Mouse (Mus musculus) erythroid progenitor cell, adult 5-6 weeks (primary cell): ENCODE measurements around the gene Nol9. TPM values are rescaled to one million over a fixed set of nuclear protein-coding genes. Genes with fewer than 3 reads are reported as not detected.

Experiments
- ATAC-seq: replicated peaks from 2 replicates; pipeline ENCODE4 v1.8.0; 2016; ENCODE audit warnings: moderate number of reproducible peaks, mild to moderate bottlenecking, moderate TSS enrichment, inconsistent platforms; ENCODE audit not compliant: poor library complexity, low FRiP score, severe bottlenecking
- total RNA-seq, 2 experiments: library from RNA; stranded (forward) in 1 of 2; stranded (reverse) in 1 of 2; fragments of 150-400 nt in 1 of 2; fragments of 186-747, 209-891 nt in 1 of 2; gene quantifications; 2 replicates each; pipeline versions ENCODE4 v1.2.3 to v1.2.4; 2015 to 2017; ENCODE audit warnings: low replicate concordance in 2 of 2

The Nol9 gene
- total RNA-seq (2015; ENCODE audit: low replicate concordance) = 7.1 and 10.1 TPM in 2 replicates
- 4.9 and 5.0 TPM in 2 replicates for total RNA-seq (2017; ENCODE audit: low replicate concordance)

DNA sequence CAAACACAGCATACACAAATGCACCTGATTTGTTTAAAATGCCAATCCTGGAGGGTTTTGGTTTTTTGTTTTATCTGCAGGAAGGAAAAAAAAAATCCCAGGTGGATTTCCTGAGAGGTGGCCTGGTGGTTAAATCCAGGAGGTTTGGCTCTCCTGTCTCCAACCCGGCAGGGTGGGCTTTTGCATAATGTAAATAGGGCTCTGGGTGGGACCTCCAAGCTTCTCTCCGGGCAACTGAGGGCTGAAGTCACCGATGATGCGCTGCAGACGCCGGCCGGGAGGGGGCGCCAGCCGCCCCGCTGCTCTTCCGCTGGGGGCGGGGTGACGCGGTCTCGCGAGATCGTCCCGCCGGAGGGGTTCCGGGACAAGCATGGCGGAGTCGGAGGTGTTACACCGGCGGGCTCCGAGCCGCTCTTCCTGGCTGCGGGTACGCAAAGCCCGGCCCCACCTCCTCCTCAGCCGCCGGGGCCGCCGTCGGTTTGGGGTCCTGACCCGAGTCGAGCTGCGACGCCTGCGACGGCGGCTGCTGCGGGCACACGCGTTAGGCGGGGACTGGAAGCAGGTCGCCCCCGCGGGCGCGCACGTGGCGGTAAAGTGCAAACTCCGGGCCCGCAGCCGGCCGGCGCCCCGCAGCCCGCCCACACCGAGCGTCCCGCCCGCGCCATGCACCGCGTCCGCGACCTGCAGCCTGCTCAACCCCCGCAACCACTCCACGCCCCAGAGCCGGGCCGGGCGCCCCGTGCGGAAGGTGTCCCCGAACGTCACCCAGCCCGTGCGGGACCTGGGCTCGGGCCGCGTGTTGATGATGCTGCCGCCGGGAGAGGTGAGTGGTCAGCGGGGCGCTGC lies at the start of gene Nol9:
Nol9 (plus strand) TSS at position 337 of the 846 bp plus-strand sequence.
- ATAC-seq = peak; percentile 89

DNA sequence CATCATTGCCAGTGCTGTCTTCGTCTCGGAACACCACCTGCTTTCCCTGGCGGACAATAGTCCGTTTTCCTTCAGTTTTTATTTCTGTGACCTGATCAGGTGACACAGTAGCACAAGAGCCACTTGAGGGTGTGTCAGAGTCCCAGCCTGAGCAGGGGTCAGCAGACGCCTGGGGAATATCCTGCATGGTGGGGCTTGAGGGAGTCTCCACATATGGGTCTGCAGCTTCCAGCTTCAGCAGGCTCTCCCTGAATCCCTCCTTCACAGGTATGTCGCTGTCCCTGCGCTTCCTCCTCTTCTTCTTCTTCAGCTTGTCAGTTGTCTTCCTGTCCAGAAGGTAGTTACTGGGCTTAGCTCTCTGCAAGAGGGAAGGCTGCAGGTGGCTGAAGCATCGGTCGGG lies 47.0 kb upstream of the Nol9 start:
- no peak for ATAC-seq

DNA sequence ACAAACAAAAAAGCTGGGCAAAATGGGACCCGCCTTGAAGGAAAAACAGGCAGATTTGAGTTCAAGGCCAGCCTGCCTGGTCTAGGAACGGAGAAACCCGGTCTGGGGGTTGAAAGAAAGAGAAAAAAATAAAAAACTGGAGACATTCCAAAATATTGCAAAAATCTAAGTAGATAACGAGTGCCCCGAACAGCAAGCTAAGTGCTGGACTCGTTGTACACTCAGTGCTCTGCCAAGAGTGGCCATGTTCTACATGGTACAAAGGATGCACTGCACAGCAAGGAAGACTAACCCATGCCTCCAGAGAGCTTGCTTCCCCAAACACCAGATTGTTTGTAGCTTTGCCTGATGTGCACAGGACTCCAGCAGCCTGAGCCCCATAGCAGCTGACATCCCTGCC lies 46.1 kb upstream of the Nol9 start:
- ATAC-seq = no peak

GRCm38 (mm10) chr4:151994228-151995171 lies 44.6 kb upstream of the Nol9 start:
- no peak for ATAC-seq

DNA sequence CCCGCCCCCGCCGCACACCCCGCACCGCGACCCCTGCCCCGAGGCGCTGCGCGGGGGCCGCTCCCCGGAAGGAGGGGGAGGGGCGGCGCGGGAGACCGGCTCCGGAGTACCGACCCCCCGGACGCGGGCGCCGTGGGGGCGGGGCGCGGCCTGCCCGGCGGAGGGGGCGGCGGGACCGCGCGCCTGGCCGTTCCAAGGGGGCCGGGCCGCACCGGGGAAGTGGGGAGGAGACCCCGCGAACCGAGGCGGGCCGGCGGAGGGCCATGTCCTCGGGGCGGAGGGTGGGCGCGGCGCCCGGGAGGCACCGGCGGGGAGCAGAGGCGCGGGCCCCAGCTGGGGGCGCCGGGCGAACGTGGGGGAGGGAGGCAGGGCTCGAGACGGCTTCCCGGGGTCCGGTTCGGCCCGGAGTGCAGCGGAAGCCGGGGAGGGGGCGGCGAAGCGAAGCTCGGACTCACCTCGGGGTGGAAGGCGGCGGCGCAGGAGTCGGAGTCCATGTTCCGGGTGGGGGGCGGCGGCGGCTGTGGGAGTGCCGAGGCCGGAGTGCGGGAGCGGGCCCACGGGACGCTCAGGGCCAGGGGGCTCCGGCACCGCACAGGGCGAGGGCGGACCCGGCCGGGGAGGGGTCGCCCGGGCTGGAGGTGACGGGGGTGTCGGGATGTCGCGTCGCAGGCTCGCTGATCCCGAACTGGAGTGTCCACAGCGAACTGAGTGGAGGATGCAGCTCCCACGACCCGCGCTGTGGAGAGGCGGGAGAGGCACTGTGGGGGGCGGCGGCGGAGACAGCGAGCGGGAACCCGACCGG lies 43.5 kb upstream of the Nol9 start:
- no peak for ATAC-seq

DNA sequence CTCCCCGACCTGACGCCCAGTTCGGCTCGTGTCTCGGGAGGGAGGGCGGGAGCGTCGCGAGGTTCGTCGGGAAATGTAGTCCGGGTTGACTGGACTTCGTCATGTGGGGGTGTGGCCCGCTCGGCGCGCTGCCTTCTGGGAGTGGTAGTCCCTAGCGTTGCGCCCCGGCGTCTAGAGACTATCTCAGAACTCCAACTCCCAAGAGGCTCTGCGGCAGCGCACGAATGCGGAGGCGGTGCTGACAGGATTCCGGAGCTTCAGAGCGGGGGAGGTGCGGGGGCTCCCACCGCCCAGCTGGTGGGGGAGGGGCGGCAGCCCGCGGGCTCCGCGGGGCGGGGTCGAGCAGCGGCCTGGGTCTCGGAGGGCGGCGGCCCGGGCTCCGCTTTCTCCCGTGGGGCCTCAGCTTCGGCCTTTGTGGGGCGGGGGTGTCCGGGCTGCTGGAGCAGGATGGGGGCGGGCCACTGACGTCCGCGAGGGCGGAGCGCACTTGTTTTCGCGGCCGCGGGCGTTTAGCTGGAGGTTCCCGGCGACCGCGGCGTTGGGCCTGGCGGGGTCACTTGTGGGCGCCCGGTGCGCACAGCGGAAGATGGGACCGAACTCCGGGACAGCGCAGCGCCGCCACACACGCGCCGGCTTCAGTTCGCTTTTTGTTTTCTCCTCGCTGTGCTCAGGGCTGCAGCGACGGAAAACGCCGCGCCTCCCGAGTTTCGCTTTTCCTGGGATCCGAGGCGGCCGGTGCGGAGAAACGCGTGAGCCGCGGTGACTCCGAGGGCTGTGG lies 42.8 kb upstream of the Nol9 start, which contains the start of gene Phf13:
Phf13 (minus strand) TSS at position 86 of the 778 bp plus-strand sequence.
- ATAC-seq = peak; percentile 94

GRCm38 (mm10) chr4:151996951-151997222 lies 42.2 kb upstream of the Nol9 start:
- ATAC-seq = no peak

DNA sequence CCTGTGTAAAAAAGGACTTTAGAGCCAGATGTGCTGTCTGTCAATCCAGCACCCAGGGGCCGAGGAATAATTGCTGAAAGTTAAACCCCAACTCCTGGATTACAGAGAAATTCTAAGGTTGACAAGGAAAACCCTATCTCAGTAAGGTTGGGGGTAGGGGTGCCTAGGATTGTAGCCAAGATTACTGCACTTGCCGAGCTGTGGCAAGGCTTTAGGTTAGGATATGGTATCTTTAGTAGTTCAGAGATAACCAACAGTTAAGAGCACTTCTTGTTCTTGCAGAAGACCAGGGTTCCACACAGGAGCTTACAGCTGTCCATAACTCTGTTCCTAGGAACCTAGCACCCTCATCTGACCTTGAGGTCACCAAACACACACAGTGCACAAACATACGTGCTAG lies 41.4 kb upstream of the Nol9 start:
- ATAC-seq = no peak

DNA sequence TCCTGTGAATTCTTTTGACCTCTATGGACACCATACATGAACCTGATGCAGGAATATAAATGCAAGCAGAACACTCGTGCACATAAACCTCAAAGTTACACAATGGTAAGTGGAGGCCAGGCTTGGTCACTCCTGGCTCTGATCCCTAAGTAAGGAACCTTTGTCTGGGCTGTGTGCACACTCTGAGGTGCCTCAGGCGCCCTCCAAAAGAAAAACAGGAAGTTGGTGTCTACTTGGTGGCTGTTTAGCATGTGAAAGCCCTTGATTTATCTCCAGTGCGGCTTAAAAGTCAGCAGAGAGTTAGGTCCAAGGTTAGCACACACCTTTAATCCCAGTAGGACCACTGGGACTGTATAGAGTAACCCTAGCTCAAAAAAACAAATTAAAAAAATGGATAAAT lies 39.6 kb upstream of the Nol9 start:
- no peak for ATAC-seq

GRCm38 (mm10) chr4:152000906-152001305 lies 38.2 kb upstream of the Nol9 start:
- no peak for ATAC-seq

- no peak for ATAC-seq
Measured at GRCm38 (mm10) chr4:152001335-152001734, 37.8 kb upstream of the Nol9 start.

DNA sequence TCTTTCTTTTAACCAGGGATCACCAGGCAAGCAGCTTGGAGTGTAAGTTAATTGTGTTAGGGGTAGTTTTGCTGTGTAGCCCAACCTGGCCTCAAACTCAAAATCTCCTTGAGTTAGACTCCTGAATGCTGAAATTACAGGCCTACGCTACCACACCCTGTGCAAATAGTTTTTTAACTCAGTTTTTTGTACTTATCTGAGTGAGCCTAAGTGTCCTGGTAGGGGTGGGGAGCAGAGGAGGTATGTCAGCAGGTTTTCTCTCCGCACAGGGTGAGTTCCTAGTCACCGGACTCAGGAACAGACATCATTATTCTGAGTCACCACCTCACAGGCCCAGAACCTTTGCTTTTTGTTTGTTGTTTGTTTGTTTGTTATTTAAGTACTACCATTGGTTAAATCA lies 37.1 kb upstream of the Nol9 start:
- ATAC-seq = no peak

- no peak for ATAC-seq
Measured at GRCm38 (mm10) chr4:152006137-152006536, 33.0 kb upstream of the Nol9 start.

- ATAC-seq = no peak
Measured at GRCm38 (mm10) chr4:152006812-152007211, 32.3 kb upstream of the Nol9 start.

GRCm38 (mm10) chr4:152007481-152008147 lies 31.5 kb upstream of the Nol9 start:
- ATAC-seq = no peak

DNA sequence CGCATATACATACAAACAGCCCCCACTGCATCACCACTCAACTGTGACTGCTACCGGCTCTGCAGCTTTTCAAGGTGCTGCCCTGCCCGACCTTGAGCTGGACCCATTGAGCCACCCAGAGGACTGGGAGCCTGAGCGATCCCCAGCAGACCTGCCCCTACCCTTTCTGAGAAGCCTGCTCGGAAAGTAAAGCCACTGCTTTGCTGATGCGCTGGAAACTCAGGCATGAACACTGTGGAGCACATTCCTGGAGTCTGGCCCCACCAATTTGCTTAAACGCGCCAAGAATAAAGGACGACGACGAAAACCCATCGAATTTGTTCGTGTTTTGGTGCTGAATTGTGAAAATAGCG lies 31.0 kb upstream of the Nol9 start:
- ATAC-seq = no peak

DNA sequence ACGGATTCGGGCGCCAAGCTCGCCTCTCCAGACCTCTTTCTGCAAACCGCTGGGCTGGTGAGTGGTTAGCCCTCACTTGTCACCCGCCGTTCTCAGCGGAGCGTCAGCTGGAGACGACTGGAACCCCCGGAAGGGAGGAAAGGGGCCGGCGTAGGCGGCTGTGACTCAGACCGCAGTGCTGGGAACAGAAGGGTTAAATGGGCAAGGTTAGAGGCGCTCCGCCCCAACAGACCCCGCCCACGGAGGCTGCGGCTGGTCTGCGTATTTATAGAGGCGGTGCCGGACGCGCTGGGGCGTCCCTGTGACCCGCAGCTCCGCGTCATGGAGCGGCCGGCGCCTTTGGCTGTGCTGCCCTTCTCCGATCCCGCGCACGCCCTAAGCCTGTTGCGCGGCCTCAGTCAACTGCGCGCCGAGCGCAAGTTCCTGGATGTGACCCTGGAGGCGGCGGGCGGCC lies 30.5 kb upstream of the Nol9 start, which contains the start of gene Klhl21:
Klhl21 (plus strand) TSS at position 182 of the 454 bp plus-strand sequence.
- peak; percentile 90 for ATAC-seq
